Mouse (Mus musculus) kidney, embryonic 14.5 days (tissue): ENCODE measurements around the gene A2ml1. TPM values are rescaled to one million over a fixed set of nuclear protein-coding genes. Genes with fewer than 3 reads are reported as not detected.

Source experiments
- ATAC-seq: fragments of 200-750 bp; cut with Nextera tagmentation; 2 replicates; pipeline ENCODE4 v1.8.0; 2017; ENCODE audit warnings: moderate number of reproducible peaks, mild to moderate bottlenecking, moderate TSS enrichment, moderate library complexity; ENCODE audit not compliant: low FRiP score, low TSS enrichment
- H3K27ac ChIP-seq: fragments of 300-500 bp; sonication (generic); 2 replicates; pipeline ENCODE4 v1.5.1; 2014; ENCODE audit warnings: low read depth, mild to moderate bottlenecking, low read length, moderate library complexity, mixed read lengths
- H3K27me3 ChIP-seq: fragments of 300-500 bp; sonication (generic); 2 replicates; pipeline ENCODE4 v1.6.1; 2014; ENCODE audit warnings: mild to moderate bottlenecking, low read length; ENCODE audit not compliant: control insufficient read depth, insufficient read depth
- H3K36me3 ChIP-seq: fragments of 300-500 bp; sonication (generic); 2 replicates; pipeline ENCODE4 v1.6.1; 2014; ENCODE audit warnings: low read length, mixed read lengths; ENCODE audit not compliant: control insufficient read depth, insufficient read depth
- H3K4me1 ChIP-seq: fragments of 300-500 bp; sonication (generic); 2 replicates; pipeline ENCODE4 v1.6.1; 2014; ENCODE audit warnings: low read length, mixed read lengths; ENCODE audit not compliant: control insufficient read depth, insufficient read depth
- H3K4me2 ChIP-seq: fragments of 300-500 bp; sonication (generic); replicated peaks from 2 replicates; pipeline ENCODE4 v1.6.1; 2014; ENCODE audit warnings: low read depth, mild to moderate bottlenecking, low read length
- H3K4me3 ChIP-seq: fragments of 300-500 bp; sonication (generic); 2 replicates; pipeline ENCODE4 v1.5.1; 2014; ENCODE audit warnings: mild to moderate bottlenecking, low read length
- H3K9ac ChIP-seq: fragments of 300-500 bp; sonication (generic); 2 replicates; pipeline ENCODE4 v1.6.1; 2014; ENCODE audit warnings: low read depth, mild to moderate bottlenecking, low read length, moderate library complexity
- H3K9me3 ChIP-seq: fragments of 300-500 bp; sonication (generic); 2 replicates; pipeline ENCODE4 v1.6.1; 2016; ENCODE audit warnings: low read length; ENCODE audit not compliant: control insufficient read depth
- WGBS: fragments of 180-500 bp; shearing (Covaris S2); extraction: QIAGEN DNeasy Blood & Tissue Kit; methylation state at CpG from one replicate; pipeline ENCODE4 v1.1.7; 2014; 5-methylcytosine and 5-hydroxymethylcytosine counted together
- polyA plus RNA-seq: library from polyadenylated mRNA; unstranded; fragments of >200 nt; fragmentation: Nextera tagmentation; extraction: Ambion mirVana; gene quantifications from 2 replicates; pipeline ENCODE4 v1.2.1, GENCODE M21; 2014

Gene A2ml1
- polyA plus RNA-seq, 1 experiment from 2014 or later, result 0.30 TPM

DNA sequence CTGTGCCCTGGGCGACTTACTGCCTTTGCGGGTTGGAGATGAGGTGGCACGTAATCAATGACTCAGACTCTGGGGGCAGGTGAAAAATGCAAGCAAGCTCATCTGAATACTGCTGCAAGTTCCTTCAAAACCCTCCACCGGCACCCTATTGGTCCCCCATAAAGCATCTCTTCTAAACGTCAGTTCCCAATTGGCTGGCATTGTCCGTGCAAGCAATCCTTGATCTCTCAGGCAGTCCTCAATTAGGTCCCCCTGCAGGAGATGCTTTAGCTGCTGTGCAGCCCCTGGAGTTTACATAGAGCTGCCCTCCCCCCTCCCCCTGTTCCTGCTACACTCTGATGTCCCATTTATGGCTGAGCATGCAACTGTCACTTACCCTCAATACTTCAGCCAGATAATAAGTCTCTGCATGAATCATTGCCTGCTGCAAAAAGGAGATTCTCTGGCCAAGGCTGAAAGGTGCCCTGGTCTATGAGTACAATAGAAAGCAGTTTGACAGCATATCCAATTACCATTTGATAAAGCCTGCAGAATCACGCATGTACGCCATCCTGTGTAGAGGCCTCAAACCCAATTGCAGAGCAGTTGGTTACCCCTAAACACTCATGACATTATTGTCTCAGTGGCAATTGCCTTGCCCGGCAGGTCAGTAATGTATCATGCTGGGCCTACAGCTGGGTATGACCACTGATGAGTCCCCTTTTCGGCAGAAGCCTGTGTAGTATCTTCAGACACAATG lies 21.2 kb upstream of the A2ml1 start:
- no peak overlapping the region for H3K27ac ChIP-seq
- no peaks in the 10 kb centered on the region for H3K36me3 ChIP-seq
- ATAC-seq, result no peak
- H3K27me3 ChIP-seq, result no peaks in the 10 kb centered on the region; the same call in 1 of the 2 replicates
- 62% methylated on average over 10 of the region's 10 CpGs for WGBS
- no peak overlapping the region for H3K4me2 ChIP-seq
- H3K9me3 ChIP-seq, result no peaks in the 10 kb centered on the region
- no peaks in the 10 kb centered on the region for H3K4me1 ChIP-seq
- H3K9ac ChIP-seq, result no peak overlapping the region
- H3K4me3 ChIP-seq, result no peak overlapping the region

DNA sequence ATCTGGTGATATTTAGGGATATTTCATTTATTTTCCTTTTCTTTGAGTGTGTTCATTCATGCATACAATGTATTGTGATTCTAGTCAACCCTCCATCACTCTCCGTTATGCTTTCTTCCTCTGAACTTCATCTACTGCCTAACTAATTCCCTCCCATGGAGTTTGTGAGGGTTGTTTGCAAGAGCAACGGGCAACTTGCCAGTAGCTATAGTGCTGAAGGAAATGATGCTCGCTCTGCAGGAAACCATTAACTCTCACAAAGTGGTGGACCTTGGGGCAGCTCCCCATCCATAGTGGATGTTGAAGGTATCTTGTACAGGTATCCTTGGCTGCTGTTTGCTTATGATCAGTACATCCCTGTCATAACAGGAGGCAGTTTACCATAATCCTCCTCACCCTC lies 20.6 kb upstream of the A2ml1 start:
- no peak overlapping the region for H3K27ac ChIP-seq
- 48% methylated on average over 3 of the region's 3 CpGs for WGBS
- no peaks in the 10 kb centered on the region for H3K9me3 ChIP-seq
- H3K4me1 ChIP-seq, result no peaks in the 10 kb centered on the region
- H3K9ac ChIP-seq, result no peak overlapping the region
- H3K4me2 ChIP-seq, result no peak overlapping the region
- no peak for ATAC-seq
- no peak overlapping the region for H3K4me3 ChIP-seq
- no peaks in the 10 kb centered on the region for H3K36me3 ChIP-seq
- no peaks in the 10 kb centered on the region; the same call in 1 of the 2 replicates for H3K27me3 ChIP-seq

- no peak overlapping the region for H3K4me3 ChIP-seq
- no peaks in the 10 kb centered on the region for H3K9me3 ChIP-seq
- no peaks in the 10 kb centered on the region for H3K36me3 ChIP-seq
- H3K27me3 ChIP-seq, result no peaks in the 10 kb centered on the region; the same call in 1 of the 2 replicates
- H3K27ac ChIP-seq, result no peak overlapping the region
- H3K9ac ChIP-seq, result no peak overlapping the region
- H3K4me1 ChIP-seq, result no peaks in the 10 kb centered on the region
- no peak for ATAC-seq
- 70% methylated on average over 4 of the region's 4 CpGs for WGBS
- H3K4me2 ChIP-seq, result no peak overlapping the region
Observed at GRCm38 (mm10) chr6:128599555-128599954, 18.1 kb upstream of the A2ml1 start.

GRCm38 (mm10) chr6:128598256-128599047 lies 17.0 kb upstream of the A2ml1 start:
- Histone ChIP-seq H3K4me1 (no peaks in the 10 kb centered on the region), H3K4me3 (no peak overlapping the region), H3K9ac (no peak overlapping the region), H3K4me2 (no peak overlapping the region), H3K27ac (no peak overlapping the region), H3K27me3 (no peaks in the 10 kb centered on the region; the same call in 1 of the 2 replicates), H3K36me3 (no peaks in the 10 kb centered on the region), H3K9me3 (no peaks in the 10 kb centered on the region)
- no peak for ATAC-seq
- WGBS, result 33% methylated on average over 2 of the region's 2 CpGs

- ATAC-seq, result peak; percentile 98
- 1% methylated on average over 9 of the region's 9 CpGs for WGBS
- Histone ChIP-seq H3K27me3 (no peaks in the 10 kb centered on the region), H3K4me2 (peak overlapping the region; percentile 33), H3K4me3 (peak overlapping the region; percentile 26), H3K9ac (no peak overlapping the region; the same call in 1 of the 2 replicates), H3K36me3 (no peaks in the 10 kb centered on the region), H3K4me1 (no peaks in the 10 kb centered on the region), H3K9me3 (no peaks in the 10 kb centered on the region), H3K27ac (peak overlapping the region; percentile 25; the same call in 1 of the 2 replicates)
Observed at GRCm38 (mm10) chr6:128597121-128597522, 15.7 kb upstream of the A2ml1 start.

GRCm38 (mm10) chr6:128594651-128595050 lies 13.2 kb upstream of the A2ml1 start:
- Histone ChIP-seq H3K9ac (no peak overlapping the region), H3K27me3 (no peaks in the 10 kb centered on the region), H3K27ac (no peak overlapping the region), H3K36me3 (no peaks in the 10 kb centered on the region), H3K4me2 (no peak overlapping the region), H3K4me1 (no peaks in the 10 kb centered on the region), H3K4me3 (no peak overlapping the region), H3K9me3 (no peaks in the 10 kb centered on the region)
- 89% methylated on average over 9 of the region's 9 CpGs for WGBS
- ATAC-seq, result no peak

DNA sequence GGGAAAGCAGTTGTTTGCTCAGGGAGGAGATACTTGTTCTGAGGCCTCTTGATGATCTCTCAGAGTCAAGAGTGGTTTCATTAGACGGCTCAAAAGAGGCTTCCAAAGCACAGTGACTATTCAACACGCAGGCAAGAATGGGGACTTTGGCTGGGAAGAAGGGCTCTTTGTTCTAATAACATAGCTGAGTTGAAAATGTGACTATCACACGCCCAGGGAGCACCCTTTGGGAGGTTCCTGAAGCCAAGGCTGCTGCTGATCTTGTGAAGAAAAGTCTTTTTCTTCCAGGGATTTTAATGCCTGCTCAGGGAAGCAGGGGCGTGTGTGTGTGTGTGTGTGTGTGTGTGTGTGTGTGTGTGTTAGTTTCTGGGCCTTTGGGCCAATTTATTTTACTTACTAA lies 8.0 kb upstream of the A2ml1 start:
- ATAC-seq, result no peak
- H3K9me3 ChIP-seq, result no peaks in the 10 kb centered on the region
- WGBS, result 71% methylated on average over 4 of the region's 4 CpGs

DNA sequence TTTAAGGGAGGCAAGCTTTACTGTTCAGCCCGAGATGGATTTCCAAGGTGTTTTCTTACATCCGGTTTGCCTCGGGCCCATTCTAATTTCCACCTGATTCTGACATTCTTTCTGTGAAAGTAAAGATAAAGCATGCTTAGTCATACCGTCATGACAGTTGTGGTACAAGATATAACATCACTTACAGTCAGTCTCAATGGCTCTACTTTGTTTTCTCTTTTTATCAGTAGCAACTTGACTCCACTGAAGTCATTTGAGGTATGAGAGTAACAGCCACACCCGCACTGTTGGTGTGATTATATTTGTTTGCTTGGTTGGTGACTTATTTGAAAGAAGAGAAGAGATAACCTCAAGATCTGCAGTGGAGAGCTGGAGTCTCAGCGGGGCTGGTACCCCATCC lies 6.2 kb upstream of the A2ml1 start:
- ATAC-seq, result no peak
- H3K4me3 ChIP-seq, result no peak overlapping the region
- no peaks in the 10 kb centered on the region for H3K27me3 ChIP-seq
- H3K4me2 ChIP-seq, result no peak overlapping the region
- H3K4me1 ChIP-seq, result no peaks in the 10 kb centered on the region
- no peaks in the 10 kb centered on the region for H3K9me3 ChIP-seq
- H3K9ac ChIP-seq, result no peak overlapping the region
- no peaks in the 10 kb centered on the region for H3K36me3 ChIP-seq
- WGBS, result 78% methylated on average over 6 of the region's 6 CpGs
- H3K27ac ChIP-seq, result no peak overlapping the region

More for the DNA sequence above, 8.0 kb upstream of the A2ml1 start:
- H3K4me3 ChIP-seq, result no peak overlapping the region
- H3K27ac ChIP-seq, result no peak overlapping the region
- no peaks in the 10 kb centered on the region for H3K27me3 ChIP-seq
- no peaks in the 10 kb centered on the region for H3K36me3 ChIP-seq
- H3K9ac ChIP-seq, result no peak overlapping the region
- H3K4me2 ChIP-seq, result no peak overlapping the region
- no peaks in the 10 kb centered on the region for H3K4me1 ChIP-seq

DNA sequence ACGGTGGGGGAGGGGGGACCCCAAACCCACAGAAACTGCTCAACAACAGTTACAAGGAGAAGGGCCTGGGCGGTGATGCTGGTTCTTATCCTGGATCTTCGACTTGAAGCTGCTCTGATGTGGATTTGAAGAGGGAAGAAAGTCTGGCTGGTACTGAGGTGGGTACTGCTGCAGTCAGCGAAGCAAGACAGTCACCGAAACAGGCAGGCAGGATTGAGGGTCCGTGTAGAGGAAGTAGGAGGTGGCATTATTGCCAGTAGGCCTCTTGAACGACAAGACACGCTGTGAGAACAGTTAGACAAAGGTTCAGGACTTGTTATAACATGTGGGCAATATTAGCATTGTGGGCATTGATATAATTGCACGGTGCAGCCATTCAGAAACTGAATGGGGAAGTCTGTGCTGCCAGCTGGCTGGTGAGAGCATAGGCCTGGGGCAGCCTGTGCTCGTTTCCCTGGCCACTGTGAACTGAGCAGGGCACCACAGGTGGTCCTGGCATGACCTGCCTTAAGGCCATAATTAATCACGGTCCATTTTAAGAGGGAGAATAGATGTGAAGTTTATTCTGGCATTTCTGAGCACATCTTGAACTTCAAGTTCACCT lies 4.3 kb upstream of the A2ml1 start:
- Histone ChIP-seq H3K27me3 (no peaks in the 10 kb centered on the region), H3K4me3 (no peak overlapping the region), H3K4me2 (no peak overlapping the region), H3K4me1 (no peaks in the 10 kb centered on the region), H3K9me3 (no peaks in the 10 kb centered on the region), H3K9ac (no peak overlapping the region), H3K27ac (no peak overlapping the region), H3K36me3 (no peaks in the 10 kb centered on the region)
- 78% methylated on average over 11 of the region's 11 CpGs for WGBS
- ATAC-seq, result no peak
